In genomic region chr2:117342090-117342546, GRCm38 (mm10) we compare ENCODE assay signal across 8 mouse cellular contexts. TPM values are rescaled to one million over a fixed set of nuclear protein-coding genes. Genes with fewer than 3 reads are reported as not detected.
DNase-seq lines count a peak whose midpoint lies in the region; ATAC-seq and TF ChIP-seq lines count a peak whose summit lies in the region.

No protein-coding gene starts in this region.

- WGBS in limb, embryonic 13.5 days, result under 1% methylated on average over 19 of the region's 19 CpGs
- WGBS in midbrain, embryonic 13.5 days, result under 1% methylated on average over 19 of the region's 19 CpGs

- peaks cover 57% of the 10 kb centered on the region for H3K27me3 ChIP-seq in limb, embryonic 13.5 days
- H3K27me3 ChIP-seq in midbrain, embryonic 13.5 days, result peaks cover 35% of the 10 kb centered on the region

- H3K4me1 ChIP-seq in cortical plate, adult 2 months (ENCODE audit: control insufficient read depth, insufficient read depth, low read length), result peaks cover 3% of the 10 kb centered on the region; the same call in 1 of the 2 replicates
- H3K4me1 ChIP-seq in limb, embryonic 13.5 days, result peaks cover 17% of the 10 kb centered on the region
- H3K4me1 ChIP-seq in midbrain, embryonic 13.5 days (replicated peaks), result peaks cover 15% of the 10 kb centered on the region

- TF ChIP-seq CTCF in cortical plate, adult 2 months (IDR thresholded peaks at IDR 0.05; ENCODE audit: extremely low read depth, insufficient read depth, low read length), result peak; percentile 51

- no peaks in the 10 kb centered on the region for H3K36me3 ChIP-seq in limb, embryonic 13.5 days
- H3K36me3 ChIP-seq in midbrain, embryonic 13.5 days, result no peaks in the 10 kb centered on the region

- no peaks in the 10 kb centered on the region for H3K9me3 ChIP-seq in limb, embryonic 13.5 days
- H3K9me3 ChIP-seq in midbrain, embryonic 13.5 days, result no peaks in the 10 kb centered on the region

- DNase-seq in gastrocnemius, postnatal 4 days (ENCODE audit: low spot score in 2 of 2), result peak; percentile 35 to 60
- DNase-seq in kidney, adult 11 months, result peak; percentile 48
- DNase-seq in spleen, adult 12 weeks (ENCODE audit: low spot score), result peak; percentile 69
- no peak for DNase-seq in c-Kit-positive CD71-positive TER-119-positive erythroid progenitor cells, embryonic 14.5 days (ENCODE audit: low spot score)

- peak overlapping the region; percentile 96 for H3K4me2 ChIP-seq in limb, embryonic 13.5 days (replicated peaks)
- peak overlapping the region; percentile 91 for H3K4me2 ChIP-seq in midbrain, embryonic 13.5 days (replicated peaks)

- ATAC-seq in activated CD4-positive, CD25-positive, alpha-beta regulatory T cell, adult 4 months, result peak; percentile 64
- peak; percentile 39; the same call in 1 of the 2 replicates for ATAC-seq in limb, embryonic 13.5 days (ENCODE audit: low FRiP score, low read depth)
- ATAC-seq in midbrain, embryonic 13.5 days, result no peak; the same call in 1 of the 2 replicates

- peak overlapping the region; percentile 91 for H3K4me3 ChIP-seq in cortical plate, adult 2 months (ENCODE audit: insufficient read depth, low read length)
- peak overlapping the region; percentile 59 for H3K4me3 ChIP-seq in limb, embryonic 13.5 days
- H3K4me3 ChIP-seq in midbrain, embryonic 13.5 days (replicated peaks), result peak overlapping the region; percentile 58

- TF ChIP-seq POLR2A in cortical plate, adult 2 months (IDR thresholded peaks at IDR 0.05; ENCODE audit: extremely low read depth, insufficient read depth, low read length), result no peak

- H3K9ac ChIP-seq in limb, embryonic 13.5 days, result peak overlapping the region; percentile 59
- H3K9ac ChIP-seq in midbrain, embryonic 13.5 days (replicated peaks), result peak overlapping the region; percentile 59

- H3K27ac ChIP-seq in cortical plate, adult 2 months (ENCODE audit: insufficient read depth, low read length), result peak overlapping the region; percentile 88
- no peak overlapping the region for H3K27ac ChIP-seq in limb, embryonic 13.5 days
- no peak overlapping the region for H3K27ac ChIP-seq in midbrain, embryonic 13.5 days

RNA-seq across cellular contexts. Expression of gene Rasgrp1, which starts 0.7 kb away (rescaled TPM):
- 10 to 100 TPM; 62.0 to 66.3 TPM for polyA plus RNA-seq in activated CD4-positive, CD25-positive, alpha-beta regulatory T cell, adult 4 months (2017; shearing (Covaris generic))
- 194 and 204 TPM in 2 replicates for polyA plus RNA-seq in cortical plate, adult 2 months (2012; rRNA removed)
- total RNA-seq in gastrocnemius, postnatal 4 days (2021), result under 1 TPM; 0.61 to 0.73 TPM
- 0.37 and 0.73 TPM in 2 replicates for polyA plus RNA-seq in limb, embryonic 13.5 days (2015; fragmentation: Nextera tagmentation; extraction: Ambion mirVana)
- polyA plus RNA-seq in midbrain, embryonic 13.5 days (2015; fragmentation: Nextera tagmentation; extraction: Ambion mirVana), result 1.1 and 2.0 TPM in 2 replicates

Comparison
In these comparisons a context has a peak if more than half of its experiments do, and no peak if none do; other contexts are left out.
1. RNA of gene Rasgrp1, which starts 0.7 kb away (polyA plus RNA-seq): 194 to 204 TPM in cortical plate, adult 2 months and 62.0 to 66.3 TPM in activated CD4-positive, CD25-positive, alpha-beta regulatory T cell, adult 4 months; 1.1 to 2.0 TPM in midbrain, embryonic 13.5 days and 0.37 to 0.73 TPM in limb, embryonic 13.5 days; every median in the first group is over 10 times any median in the second.
2. Peak in every context shown above with its lines, with median percentiles within 50 percentile points of each other: H3K4me3 ChIP-seq.